Mouse (Mus musculus) right cerebral cortex, adult 2 months (tissue): Measurements from ENCODE around the gene F2rl3.

Experiments used
- DNase-seq, 2 experiments: peaks; one replicate each; pipeline ENCODE4 v3.0.0; 2021 to 2022; ENCODE audit warnings: low spot score in 2 of 2

The F2rl3 gene

GRCm38 (mm10) chr8:72761322-72762051 lies at the start of gene F2rl3:
F2rl3 (plus strand) TSS chr8:72761880.
- peak; percentile 1 to 4 for DNase-seq

- no peak for DNase-seq
These were observed 49.1 kb upstream of the F2rl3 start for GRCm38 (mm10) chr8:72712569-72712968.

DNA sequence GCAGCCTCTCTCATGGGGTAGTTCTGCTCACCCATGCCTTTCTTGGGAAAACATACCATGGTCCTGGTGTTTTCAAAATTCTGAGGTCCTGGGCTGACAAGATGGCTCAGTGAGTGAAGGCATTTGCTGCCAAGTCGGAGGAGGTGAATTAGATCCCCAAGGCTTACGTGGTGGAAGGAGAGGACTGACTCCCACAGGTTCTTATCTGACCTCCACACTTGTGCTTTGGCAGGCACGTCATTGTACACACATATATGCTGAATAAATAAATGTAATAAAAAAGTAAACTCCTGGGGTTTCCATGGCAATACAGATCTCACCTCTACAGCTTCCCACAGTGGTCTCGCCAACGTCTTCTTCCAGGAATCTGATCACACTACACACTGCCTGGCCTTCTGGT lies 45.1 kb upstream of the F2rl3 start:
- no peak for DNase-seq

- no peak for DNase-seq
These were observed 41.1 kb upstream of the F2rl3 start for GRCm38 (mm10) chr8:72720541-72720940.

- peak; percentile 93 for DNase-seq
These were observed 38.7 kb upstream of the F2rl3 start, which contains the start of gene Sin3b for GRCm38 (mm10) chr8:72722769-72723650. Sin3b (plus strand) TSS chr8:72723285.

GRCm38 (mm10) chr8:72723651-72724001 lies 38.1 kb upstream of the F2rl3 start:
- DNase-seq = no peak

- no peak for DNase-seq
These were observed 33.0 kb upstream of the F2rl3 start for GRCm38 (mm10) chr8:72728636-72729035.

- DNase-seq = no peak
These were observed 26.7 kb upstream of the F2rl3 start for GRCm38 (mm10) chr8:72735001-72735400.

DNA sequence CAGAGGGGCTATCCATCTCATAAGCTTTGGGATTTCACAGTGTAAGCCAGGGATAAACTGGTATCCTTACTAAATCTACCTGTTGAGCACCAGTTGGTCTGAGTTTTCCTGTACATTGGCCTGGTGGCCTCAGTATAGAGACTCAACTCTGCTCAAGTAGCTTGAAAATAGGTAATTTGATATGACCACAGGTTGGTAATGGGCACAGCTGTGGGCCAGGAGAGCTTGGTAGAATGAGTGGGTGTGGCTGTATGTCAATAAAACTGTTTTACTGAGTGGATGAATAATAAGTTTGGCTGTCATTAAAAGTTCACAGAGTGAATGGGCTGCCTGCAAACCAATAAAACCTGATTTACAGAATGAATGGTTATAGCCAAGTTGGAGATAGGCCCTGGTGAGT lies 24.8 kb upstream of the F2rl3 start:
- DNase-seq = no peak

DNA sequence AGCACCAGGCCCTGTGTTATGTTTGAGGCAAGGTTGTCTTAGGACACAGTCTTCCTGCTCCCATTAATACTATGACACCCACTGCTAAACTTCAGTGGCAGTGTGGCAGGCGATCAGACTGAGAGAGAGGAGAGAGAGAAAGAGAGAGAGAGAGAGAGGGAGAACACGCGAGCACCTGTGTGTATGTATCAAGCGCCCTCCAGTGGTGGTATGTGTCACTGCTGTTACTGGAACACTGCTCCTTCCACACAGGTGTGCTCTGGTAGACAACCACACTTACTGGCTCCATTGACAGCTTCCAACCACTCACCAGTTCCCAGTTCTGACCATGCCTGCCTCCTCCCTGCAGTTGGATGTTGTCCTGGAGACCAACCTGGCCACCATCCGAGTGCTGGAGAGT lies 15.6 kb upstream of the F2rl3 start:
- DNase-seq = peak; percentile 72 to 81

- DNase-seq = no peak
These were observed 11.8 kb upstream of the F2rl3 start for GRCm38 (mm10) chr8:72749846-72750245.

DNA sequence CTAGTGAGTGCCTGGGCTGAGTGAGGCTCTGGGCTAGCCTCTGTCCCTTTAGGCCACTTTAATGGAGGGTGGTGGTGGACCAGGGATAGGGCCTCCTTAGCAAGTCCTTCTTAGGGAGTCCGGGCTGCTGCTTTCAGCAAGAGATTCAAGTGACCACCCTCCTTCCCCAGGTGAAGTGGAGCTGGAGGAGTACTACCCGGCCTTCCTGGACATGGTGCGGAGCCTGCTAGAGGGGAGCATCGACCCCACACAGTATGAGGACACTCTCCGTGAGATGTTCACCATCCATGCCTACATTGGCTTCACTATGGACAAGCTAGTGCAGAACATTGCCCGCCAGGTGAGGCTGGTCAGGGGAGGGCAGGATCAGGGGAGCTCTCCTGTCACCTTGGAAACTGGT lies 11.4 kb upstream of the F2rl3 start:
- DNase-seq = no peak

GRCm38 (mm10) chr8:72751126-72751525 lies 10.6 kb upstream of the F2rl3 start:
- DNase-seq = no peak

DNA sequence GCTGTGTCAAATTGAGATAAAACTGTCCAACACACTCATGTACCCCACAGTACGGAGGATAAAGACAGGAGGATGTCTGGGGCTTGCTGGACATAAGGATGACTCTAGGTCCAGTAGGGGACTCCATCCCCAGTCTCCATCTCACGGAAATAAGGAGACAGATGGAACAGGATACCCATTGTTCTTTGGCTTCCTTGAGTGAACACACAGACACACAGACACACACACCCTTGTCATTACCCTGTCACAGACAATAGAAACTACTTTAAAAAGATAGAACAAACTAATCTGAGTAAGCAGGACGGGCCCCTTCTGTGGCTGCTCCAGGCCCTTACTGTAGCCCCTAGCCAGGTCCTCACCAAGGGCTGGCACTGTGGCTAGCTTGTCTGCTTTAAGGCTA lies 9.4 kb upstream of the F2rl3 start:
- no peak for DNase-seq

DNA sequence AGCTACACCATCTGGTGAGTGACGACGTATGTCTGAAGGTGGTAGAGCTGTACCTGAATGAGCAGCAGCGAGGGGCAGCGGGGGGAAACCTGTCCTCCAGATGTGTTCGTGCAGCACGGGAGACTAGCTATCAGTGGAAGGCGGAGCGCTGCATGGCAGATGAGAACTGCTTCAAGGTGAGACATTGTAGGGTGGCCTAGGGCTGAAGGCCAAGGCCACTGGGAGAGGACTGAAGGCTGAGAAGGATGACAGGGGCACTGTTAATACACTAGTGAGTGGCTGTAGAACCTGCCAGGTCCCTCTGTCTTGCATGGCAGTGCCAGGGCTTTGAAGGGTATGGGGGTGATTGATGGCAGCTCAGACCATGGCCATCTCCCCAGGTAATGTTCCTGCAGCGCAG lies 8.5 kb upstream of the F2rl3 start:
- DNase-seq = no peak

GRCm38 (mm10) chr8:72753781-72754180 lies 7.9 kb upstream of the F2rl3 start:
- no peak for DNase-seq

GRCm38 (mm10) chr8:72756031-72756430 lies 5.6 kb upstream of the F2rl3 start:
- no peak for DNase-seq

DNA sequence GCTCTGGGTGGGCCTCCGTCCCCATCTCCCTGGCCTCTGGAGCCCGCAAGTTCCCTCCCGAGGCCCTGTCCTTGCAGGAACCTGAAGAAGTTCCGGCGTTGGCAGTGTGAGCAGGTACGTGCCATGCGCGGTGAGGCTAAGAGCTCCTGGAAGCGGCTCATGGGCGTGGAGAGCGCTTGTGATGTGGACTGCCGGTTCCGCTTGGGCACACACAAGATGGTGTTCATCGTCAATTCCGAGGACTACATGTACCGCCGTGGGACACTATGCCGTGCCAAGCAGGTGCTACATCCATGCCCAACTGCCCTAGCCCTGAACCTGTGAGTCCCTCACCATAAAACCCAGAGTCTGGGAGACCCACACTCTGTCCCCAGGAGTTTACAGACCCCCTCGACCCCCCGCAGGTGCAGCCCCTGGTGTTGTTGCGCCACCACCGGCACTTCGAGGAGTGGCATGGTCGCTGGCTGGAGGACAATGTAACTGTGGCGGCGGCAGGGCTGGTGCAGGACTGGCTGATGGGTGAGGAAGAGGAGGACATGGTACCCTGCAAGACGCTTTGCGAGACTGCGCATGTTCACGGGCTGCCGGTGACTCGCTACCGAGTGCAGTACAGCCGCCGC lies 4.8 kb upstream of the F2rl3 start:
- peak; percentile 1 for DNase-seq

DNA sequence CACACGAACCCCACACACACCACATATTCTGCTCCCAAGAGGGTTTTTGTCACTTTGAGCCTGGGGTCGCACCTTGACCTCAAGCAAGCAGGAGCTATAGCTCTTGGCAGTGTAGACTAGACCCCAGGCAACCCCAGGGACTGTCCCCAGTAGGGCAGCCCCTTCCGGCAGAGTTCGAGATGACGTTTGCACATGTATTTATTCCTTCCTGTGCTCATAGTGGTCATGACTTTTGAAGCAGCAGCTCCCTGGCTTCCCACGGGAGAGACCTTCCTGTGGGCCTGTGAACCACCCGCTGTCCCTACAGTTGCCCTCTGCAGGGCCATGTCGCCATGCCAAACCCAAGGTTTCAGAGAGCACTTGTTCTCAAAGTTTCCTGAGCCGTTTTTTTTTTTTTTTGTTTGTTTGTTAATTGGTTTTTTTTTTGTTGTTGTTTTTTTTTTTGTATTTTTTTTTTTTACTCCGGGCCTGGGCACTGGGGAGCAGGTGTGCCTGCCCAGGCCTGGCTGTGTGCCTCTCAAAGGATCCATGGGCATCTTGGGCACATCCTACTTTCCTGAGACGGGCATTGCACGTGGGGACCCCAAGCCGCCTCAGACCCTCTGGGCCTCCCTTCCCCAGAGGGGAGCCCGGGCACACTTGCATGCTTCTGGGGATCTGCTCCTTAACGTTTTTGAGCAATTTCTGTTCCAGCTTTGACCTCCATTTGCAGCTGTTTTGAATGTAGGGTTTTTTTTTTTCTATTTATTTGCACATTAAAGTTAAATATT lies 4.1 kb upstream of the F2rl3 start:
- peak; percentile 1 to 2 for DNase-seq

DNA sequence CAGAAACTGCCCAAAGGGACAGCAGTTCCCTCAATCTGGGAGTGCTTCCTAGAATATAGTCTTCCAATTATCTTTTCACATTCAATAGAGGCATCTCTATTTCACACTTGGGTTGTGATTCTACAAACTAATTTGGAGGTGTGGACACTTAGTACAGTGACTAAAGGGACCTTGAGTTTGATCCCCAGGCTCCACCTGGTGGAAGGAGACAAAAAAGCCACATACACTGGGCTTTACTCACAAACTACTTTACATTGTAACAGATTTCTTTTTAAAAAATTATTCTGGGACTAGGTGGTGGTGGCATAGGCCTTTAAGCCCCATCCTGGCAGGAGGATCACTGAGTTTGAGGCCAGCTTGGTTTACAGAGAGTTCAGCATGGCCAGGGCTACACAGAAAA lies 3.4 kb upstream of the F2rl3 start:
- DNase-seq = peak; percentile 1 to 2

GRCm38 (mm10) chr8:72760216-72760615 lies 1.5 kb upstream of the F2rl3 start:
- DNase-seq = peak; percentile 0 to 1

DNA sequence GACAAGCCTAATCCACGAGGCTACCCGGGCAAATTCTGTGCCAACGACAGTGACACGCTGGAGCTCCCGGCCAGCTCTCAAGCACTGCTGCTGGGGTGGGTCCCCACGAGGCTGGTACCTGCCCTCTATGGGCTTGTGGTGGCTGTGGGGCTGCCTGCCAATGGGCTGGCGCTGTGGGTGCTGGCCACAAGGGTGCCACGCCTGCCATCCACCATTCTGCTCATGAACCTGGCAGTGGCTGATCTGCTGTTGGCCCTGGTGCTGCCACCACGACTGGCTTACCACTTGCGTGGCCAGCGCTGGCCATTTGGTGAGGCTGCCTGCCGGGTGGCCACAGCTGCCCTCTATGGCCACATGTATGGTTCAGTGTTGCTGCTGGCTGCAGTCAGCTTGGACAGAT lies 626 bp downstream of the F2rl3 start:
- DNase-seq = peak in 1 of 2 experiments; percentile 1
